Mouse (Mus musculus): ENCODE measurements around the gene Papss2.
"Not testable (repeated sequence)": the region's sequence is repeated elsewhere in the genome, so short reads cannot be mapped to it uniquely, and the experiment has no call there.

Papss2 gene

GRCm38 (mm10) chr19:32638276-32638903 is 42.8 kb downstream of the Papss2 start:
- no peak for DNase-seq (ENCODE audit: low spot score in 2 of 2)

DNA sequence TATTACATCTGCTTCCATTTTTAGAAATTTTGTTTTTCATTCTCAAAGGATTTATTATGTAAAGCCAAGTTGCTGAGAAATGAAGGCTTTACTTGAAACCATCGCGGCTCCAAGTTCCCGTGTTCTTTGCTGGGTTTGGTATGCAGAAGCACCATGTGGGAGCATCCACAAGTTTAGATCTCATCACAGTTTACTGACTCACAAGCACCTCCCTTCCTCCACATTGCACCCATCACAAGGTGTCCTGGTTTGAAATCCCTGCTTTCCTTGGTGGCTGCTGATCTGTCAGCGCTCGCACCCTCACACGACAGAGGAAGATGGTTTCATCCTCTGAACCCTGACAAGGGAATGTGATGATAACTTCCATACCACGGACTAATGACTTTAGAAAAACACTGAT is 45.9 kb downstream of the Papss2 start:
- DNase-seq (ENCODE audit: low spot score in 2 of 2), result no peak

DNA sequence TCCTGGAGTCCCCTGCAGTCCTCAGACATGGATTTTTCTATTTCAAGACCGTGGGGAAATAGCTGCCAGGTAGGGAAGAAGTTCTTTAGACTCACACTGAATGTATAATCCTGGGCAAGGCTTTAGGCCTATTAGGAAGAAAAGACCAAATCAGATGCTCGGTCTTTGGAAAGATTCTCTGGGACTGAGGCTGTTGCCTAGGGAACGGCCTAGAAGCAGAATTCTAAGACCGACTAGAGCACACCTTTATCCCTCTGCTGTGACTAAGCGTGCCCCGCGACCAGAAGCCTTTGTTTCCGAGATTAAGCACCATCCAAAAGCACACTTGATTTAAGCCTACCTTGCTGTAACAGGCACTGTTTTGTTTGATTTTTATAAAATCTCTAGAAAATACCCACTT is 46.4 kb downstream of the Papss2 start:
- no peak for DNase-seq (ENCODE audit: low spot score in 2 of 2)

- DNase-seq (ENCODE audit: low spot score in 2 of 2), result no peak
Observed at GRCm38 (mm10) chr19:32643642-32644041, 48.1 kb downstream of the Papss2 start.

GRCm38 (mm10) chr19:32645939-32646338 is 50.3 kb downstream of the Papss2 start:
- DNase-seq (ENCODE audit: low spot score in 2 of 2), result no peak

- no peak for DNase-seq (ENCODE audit: low spot score in 2 of 2)
Observed at GRCm38 (mm10) chr19:32646382-32646781, 50.8 kb downstream of the Papss2 start.

DNA sequence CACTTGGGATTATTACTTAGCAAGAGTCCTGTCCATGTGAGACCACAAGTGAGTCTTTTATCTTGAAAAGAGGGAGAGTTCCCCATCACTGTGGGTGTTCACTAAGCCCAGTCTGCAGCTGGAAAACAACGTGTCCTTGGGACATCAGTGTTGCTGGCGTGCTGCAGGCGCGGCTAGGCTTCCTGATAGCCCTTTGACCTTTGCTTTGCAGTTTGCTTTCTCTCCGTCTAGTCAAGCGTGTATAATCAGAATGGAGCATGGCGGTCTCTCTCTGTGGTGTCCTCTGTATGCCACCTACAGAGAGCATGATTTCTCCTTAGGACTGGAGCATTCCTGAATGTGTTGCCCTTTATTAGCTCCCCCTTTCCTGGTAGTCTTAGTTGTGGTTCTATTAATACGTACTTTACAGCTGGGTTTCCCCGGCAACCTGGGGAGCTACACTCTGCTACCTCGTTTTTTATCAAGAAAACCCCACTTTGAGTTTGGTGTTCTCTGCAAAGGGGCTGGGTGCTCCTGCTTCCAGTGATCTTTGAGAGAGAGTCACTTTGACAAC is 52.5 kb downstream of the Papss2 start:
- DNase-seq (ENCODE audit: low spot score in 2 of 2), result no peak

DNA sequence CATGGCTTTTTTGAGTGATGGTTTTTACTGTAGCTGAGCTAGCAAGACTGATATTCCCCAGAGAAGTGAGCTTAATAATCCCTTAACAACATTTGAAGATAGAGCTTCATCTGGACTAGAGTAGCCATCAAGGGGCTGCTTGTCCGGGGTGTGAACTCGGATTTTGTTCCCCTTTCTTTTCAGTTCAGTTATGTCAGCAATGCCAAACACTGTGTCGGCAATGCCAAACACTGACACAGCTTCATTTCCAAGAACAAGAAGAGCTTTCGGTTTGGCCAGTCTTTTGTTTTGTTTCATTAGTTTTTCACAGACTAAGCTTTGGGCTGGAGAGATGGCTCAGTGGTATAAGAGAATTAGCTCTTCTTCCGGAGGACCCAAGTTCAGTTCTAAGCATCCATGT is 55.5 kb downstream of the Papss2 start:
- no peak for DNase-seq (ENCODE audit: low spot score in 2 of 2)

GRCm38 (mm10) chr19:32653122-32653521 is 57.5 kb downstream of the Papss2 start:
- no peak for DNase-seq (ENCODE audit: low spot score in 2 of 2)

DNA sequence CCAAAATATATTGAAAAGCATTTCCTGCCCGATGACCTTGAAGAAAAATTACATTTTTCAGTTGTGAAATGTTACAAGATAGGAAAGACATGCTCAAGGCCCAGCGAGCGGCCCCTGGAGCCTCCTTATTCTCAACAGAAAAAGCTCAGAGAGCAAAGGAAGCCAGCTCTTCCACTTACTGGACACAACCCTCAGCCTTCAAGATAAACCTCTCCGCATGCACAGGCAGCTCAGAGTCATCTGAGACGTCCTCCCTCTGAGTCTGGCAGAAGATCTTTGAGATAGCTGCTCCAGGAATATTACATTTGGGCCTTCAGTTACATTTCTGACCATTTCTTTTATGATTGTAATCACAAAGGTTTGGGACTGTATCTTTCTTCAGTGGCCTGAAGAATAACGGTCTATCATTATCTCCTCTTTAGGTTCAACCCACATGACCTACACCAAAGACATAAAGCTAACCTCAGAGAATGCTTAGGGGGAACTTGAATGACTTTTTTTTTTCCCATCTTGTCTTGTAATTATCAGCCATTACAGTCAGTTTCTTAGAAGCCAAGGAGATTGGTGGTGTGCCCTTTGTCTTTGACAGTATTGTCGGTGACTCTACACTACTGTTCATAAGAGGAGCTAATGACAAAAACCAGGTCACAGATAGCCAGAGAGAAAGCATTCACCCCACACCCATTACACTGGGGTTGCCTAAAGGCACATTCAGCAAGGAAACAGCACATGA is 58.2 kb downstream of the Papss2 start:
- DNase-seq (ENCODE audit: low spot score in 2 of 2), result no peak

GRCm38 (mm10) chr19:32659346-32659745 is 63.8 kb downstream of the Papss2 start:
- no peak for DNase-seq (ENCODE audit: low spot score in 2 of 2)

DNA sequence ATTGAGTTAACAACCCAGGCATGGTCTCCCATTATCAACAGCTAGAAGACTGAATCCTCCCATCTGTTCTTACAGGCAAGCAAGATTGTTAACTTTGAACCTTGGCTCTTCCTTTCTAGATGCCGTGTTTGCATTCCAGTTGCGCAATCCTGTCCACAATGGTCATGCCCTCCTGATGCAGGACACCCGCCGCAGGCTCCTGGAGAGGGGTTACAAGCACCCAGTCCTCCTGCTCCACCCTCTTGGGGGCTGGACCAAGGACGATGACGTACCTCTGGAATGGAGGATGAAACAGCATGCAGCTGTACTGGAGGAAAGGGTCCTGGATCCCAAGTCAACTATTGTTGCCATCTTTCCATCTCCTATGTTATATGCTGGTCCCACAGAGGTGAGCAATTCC is 67.3 kb downstream of the Papss2 start:
- DNase-seq (ENCODE audit: low spot score in 2 of 2), result no peak

DNA sequence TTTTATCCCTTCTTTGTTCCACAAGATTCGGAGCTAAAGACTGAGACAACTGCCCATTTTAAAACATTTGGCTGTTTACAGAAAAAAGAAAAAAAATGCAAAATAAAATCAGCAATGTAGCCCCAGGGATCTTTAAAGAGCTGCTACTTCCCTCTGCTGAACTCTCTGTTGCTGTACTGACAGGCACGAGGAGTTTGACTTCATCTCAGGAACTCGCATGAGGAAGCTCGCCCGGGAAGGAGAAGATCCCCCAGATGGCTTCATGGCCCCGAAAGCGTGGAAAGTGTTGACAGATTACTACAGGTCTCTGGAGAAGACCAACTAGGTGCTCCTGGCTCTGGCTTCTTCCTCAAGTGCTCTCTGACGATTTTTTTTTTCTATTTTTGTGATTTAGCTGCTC is 69.7 kb downstream of the Papss2 start:
- no peak for DNase-seq (ENCODE audit: low spot score in 2 of 2)

- DNase-seq (ENCODE audit: low spot score in 2 of 2), result not testable (repeated sequence)
Observed at GRCm38 (mm10) chr19:32667830-32668229, 72.2 kb downstream of the Papss2 start.

DNA sequence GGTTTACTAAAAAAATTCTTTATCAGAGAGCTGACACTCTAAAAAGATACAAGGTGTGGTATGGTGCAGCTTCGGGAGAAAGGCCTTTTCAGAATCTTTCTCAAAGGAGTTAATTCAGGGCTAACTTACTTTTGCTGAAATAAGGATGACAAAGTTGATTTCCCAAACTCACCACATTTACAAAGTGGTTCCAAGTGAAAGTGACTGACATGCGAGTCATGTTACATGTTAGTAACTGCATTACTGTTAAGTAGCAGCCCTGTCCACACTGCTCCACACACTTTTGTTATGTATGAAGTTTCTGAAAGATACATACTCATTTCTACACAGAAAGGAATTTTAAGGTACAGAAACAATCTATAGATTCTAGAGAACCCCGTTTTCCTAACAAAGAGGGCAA is 80.2 kb downstream of the Papss2 start:
- no peak for DNase-seq (ENCODE audit: low spot score in 2 of 2)

DNA sequence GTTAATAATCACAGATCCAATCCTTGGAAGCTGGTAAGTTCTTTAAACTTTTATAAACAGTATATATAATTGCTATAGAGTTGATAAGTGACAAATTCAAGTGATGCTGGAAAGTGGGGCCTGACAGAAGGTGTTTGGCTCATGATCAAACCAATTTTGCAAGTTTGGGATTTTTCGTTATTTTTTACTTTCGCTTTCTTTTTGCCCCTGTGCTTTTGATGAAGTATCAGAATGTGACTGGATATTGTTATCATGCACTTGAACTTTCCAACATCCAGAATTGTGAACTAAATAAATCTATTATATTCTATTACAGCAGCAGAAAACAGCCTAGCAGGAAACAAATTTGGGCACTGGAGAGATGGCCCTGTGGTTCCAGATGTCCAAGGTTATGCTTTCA is 85.3 kb downstream of the Papss2 start:
- no peak for DNase-seq (ENCODE audit: low spot score in 2 of 2)

- no peak for DNase-seq (ENCODE audit: low spot score in 2 of 2)
Observed at GRCm38 (mm10) chr19:32683081-32683480, 87.5 kb downstream of the Papss2 start.

DNA sequence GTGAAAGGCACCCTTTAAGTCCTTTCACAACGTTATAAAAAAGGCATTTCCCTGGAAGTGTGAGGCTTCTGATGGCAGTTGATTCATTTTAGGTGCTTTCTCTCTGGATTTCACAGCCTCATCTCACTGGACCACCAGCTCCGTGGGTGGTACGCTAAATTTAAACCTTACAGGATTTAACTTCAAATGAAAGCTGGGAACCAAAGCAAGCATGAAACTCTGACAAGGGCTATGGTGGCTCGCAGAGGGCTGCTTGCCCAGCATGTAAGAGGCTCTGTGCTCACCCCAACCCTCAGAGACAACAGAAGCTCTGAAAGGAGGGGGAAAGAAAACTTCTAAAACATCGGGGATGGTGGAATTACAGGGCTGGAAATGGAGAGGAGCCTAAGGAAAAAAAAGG is 92.1 kb downstream of the Papss2 start:
- DNase-seq (ENCODE audit: low spot score in 2 of 2), result no peak

GRCm38 (mm10) chr19:32688227-32688626 is 92.6 kb downstream of the Papss2 start:
- DNase-seq (ENCODE audit: low spot score in 2 of 2), result not testable (repeated sequence)

DNA sequence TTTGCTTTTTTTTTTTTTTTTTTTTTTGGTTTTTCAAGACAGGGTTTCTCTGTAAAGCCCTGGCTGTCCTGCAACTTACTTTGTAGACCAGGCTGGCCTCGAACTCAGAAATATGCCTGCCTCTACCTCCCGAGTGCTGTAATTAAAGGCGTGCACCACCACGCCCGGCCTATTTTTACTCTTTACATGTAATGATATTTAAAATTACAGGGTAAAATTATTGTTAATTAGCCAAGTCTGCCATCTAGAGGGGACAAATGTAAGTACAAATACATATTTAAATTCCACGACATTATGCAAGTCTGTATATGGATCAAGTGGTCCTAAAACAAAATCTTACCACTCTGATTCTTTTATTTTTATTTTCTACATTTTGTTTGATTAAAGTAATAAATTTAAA is 94.1 kb downstream of the Papss2 start:
- DNase-seq (ENCODE audit: low spot score in 2 of 2), result no peak

- DNase-seq (ENCODE audit: low spot score in 2 of 2), result no peak
Observed at GRCm38 (mm10) chr19:32696674-32697073, 101.1 kb downstream of the Papss2 start.

GRCm38 (mm10) chr19:32702191-32702590 is 106.6 kb downstream of the Papss2 start:
- DNase-seq (ENCODE audit: low spot score in 2 of 2), result no peak

DNA sequence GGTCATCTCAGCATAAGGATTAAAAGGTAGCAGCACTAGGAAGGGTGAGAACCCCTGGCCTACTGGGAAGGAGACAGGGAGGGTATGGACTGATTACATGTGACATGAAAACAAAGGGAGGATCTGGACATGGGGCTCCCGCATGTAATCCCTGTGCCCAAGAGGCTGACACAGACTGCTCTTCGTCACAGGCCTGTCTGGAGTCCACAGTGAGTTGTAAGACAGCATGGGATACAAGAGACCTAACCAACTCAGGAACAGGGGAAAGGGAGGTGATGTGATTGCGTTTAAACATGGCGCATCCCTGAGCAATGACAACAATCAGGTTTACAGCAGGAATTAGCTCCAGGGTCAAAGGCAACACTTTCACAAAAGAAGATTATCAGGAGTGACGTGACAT is 113.4 kb downstream of the Papss2 start:
- no peak for DNase-seq (ENCODE audit: low spot score in 2 of 2)

Data from spleen, postnatal 14 days (tissue).